Mouse (Mus musculus) intestine, embryonic 16.5 days (tissue): ENCODE data around the gene Tlcd1. TPM values are rescaled to one million over a fixed set of nuclear protein-coding genes. Genes with fewer than 3 reads are reported as not detected.

Source experiments
- ATAC-seq: fragments of 200-750 bp; cut with Nextera tagmentation; 2 replicates; pipeline ENCODE4 v1.8.0; 2017; ENCODE audit warnings: moderate TSS enrichment, moderate library complexity
- H3K27ac ChIP-seq: fragments of 300-500 bp; sonication (generic); 2 replicates; pipeline ENCODE4 v1.5.1; 2014; ENCODE audit warnings: mild to moderate bottlenecking, low read length
- H3K27me3 ChIP-seq: fragments of 300-500 bp; sonication (generic); replicated peaks from 2 replicates; pipeline ENCODE4 v1.6.1; 2014; ENCODE audit warnings: low read length, control low read depth, mixed read lengths; ENCODE audit not compliant: control insufficient read depth, insufficient read depth
- H3K36me3 ChIP-seq: fragments of 300-500 bp; sonication (generic); 2 replicates; pipeline ENCODE4 v1.6.1; 2014; ENCODE audit warnings: low read length, control low read depth; ENCODE audit not compliant: control insufficient read depth, insufficient read depth
- H3K4me1 ChIP-seq: fragments of 300-500 bp; sonication (generic); 2 replicates; pipeline ENCODE4 v1.6.1; 2014; ENCODE audit warnings: low read length, control low read depth, mixed read lengths; ENCODE audit not compliant: control insufficient read depth, insufficient read depth
- H3K4me2 ChIP-seq: fragments of 300-500 bp; sonication (generic); 2 replicates; pipeline ENCODE4 v1.6.1; 2014; ENCODE audit warnings: low read depth, low read length, control low read depth
- H3K4me3 ChIP-seq: fragments of 300-500 bp; sonication (generic); 2 replicates; pipeline ENCODE4 v1.5.1; 2014; ENCODE audit warnings: mild to moderate bottlenecking, low read length
- H3K9ac ChIP-seq: fragments of 300-500 bp; sonication (generic); 2 replicates; pipeline ENCODE4 v1.6.1; 2014; ENCODE audit warnings: low read depth, low read length
- H3K9me3 ChIP-seq: fragments of 300-500 bp; sonication (generic); 2 replicates; pipeline ENCODE4 v1.6.1; 2016; ENCODE audit warnings: low read length, control low read depth; ENCODE audit not compliant: control insufficient read depth
- WGBS: fragments of 180-500 bp; shearing (Covaris S2); extraction: QIAGEN DNeasy Blood & Tissue Kit; methylation state at CpG from one replicate; pipeline ENCODE4 v1.1.7; 2014; 5-methylcytosine and 5-hydroxymethylcytosine counted together
- polyA plus RNA-seq: library from polyadenylated mRNA; unstranded; fragments of >200 nt; fragmentation: Nextera tagmentation; extraction: Ambion mirVana; gene quantifications from 2 replicates; pipeline ENCODE4 v1.2.1, GENCODE M21; 2015

Tlcd1 gene
- polyA plus RNA-seq, 1 experiment from 2014 or later, result 44.2 TPM

DNA sequence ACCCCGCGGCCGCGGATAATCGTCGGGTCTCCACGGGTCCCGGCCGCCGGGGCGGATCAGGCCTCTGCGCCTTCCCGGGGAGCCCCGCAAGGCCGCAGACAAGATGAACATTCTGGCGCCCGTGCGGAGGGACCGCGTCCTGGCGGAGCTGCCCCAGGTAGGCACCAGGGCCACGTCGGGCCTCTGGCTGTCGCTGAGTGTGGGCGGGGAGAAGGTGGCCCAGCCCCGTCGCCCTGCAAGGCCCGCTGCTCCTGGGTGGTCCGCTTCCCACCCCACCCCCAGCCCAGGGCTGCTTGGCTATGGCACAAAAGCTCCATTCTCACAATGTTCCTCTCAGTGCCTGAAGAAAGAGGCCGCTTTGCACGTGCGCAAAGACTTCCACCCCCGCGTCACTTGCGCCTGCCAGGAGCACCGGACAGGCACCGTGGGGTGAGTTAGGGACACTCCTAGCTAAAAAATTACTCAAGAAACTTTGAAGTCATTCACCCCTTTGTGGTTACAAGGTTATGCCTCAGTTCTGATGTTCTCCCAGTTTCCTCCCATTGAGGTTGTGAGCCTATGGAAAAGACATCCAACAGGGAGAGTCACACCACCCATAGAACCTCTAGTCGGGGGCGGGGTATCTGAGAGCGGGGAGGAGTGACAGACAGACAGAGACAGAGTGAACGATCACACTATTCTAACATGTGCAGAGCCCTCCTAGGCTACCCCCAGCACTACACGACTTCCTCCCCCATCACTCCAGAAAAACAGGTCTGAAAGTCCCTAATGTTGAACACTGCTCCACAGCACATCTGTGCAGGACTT lies 12.9 kb downstream of the Tlcd1 start:
- peak overlapping the region; percentile 78 for H3K4me2 ChIP-seq
- no peaks in the 10 kb centered on the region for H3K9me3 ChIP-seq
- H3K4me3 ChIP-seq, result peak overlapping the region; percentile 73
- H3K9ac ChIP-seq, result peak overlapping the region; percentile 87
- H3K27ac ChIP-seq, result peak overlapping the region; percentile 97
- H3K4me1 ChIP-seq, result peaks cover 14% of the 10 kb centered on the region
- 1% methylated on average over 41 of the region's 42 CpGs for WGBS
- no peaks in the 10 kb centered on the region for H3K27me3 ChIP-seq
- H3K36me3 ChIP-seq, result 0 out of 2 replicates have a peak, but pooled peaks cover 7% of the 10 kb centered on the region
- peak; percentile 76 for ATAC-seq

DNA sequence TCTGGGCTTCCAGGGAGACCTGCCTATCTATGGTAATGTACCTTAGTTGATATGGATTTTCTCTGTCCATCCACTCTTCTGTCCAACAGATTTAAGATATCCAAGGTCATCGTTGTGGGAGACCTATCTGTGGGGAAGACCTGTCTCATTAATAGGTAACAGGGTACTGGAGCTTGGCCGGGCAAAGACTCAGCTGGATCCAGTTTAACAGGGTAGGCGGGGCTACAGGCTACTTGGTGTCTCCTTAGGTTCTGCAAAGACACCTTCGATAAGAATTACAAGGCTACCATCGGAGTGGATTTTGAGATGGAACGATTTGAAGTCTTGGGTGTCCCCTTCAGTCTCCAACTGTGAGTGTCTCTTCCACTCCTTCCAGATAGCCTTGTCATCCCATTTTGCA lies 13.5 kb downstream of the Tlcd1 start:
- H3K4me3 ChIP-seq, result peak overlapping the region; percentile 73
- no peaks in the 10 kb centered on the region for H3K27me3 ChIP-seq
- H3K4me2 ChIP-seq, result peak overlapping the region; percentile 78
- 0 out of 2 replicates have a peak, but pooled peaks cover 7% of the 10 kb centered on the region for H3K36me3 ChIP-seq
- H3K27ac ChIP-seq, result peak overlapping the region; percentile 97
- H3K4me1 ChIP-seq, result peaks cover 18% of the 10 kb centered on the region
- no peaks in the 10 kb centered on the region for H3K9me3 ChIP-seq
- WGBS, result 50% methylated on average over 6 of the region's 6 CpGs
- H3K9ac ChIP-seq, result peak overlapping the region; percentile 87; the same call in 1 of the 2 replicates
- ATAC-seq, result no peak

DNA sequence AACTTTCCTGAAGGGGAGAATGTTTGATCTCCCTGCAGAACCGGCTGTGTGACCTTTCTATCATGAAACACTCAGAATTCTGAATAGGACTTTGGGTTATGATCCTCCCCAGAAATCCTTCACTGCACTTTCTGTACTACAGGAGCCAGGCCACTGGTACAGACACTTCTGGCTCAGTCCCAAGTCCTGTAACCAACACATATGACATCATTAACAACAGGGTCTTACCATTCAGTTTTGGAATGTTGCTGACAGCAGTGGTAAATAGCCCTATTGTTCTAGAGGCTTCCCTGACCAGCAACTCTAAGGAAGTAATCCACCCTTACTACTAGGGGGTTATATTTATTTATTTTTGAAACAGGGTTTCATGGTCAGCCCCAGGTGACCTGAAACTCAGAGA lies 16.6 kb downstream of the Tlcd1 start, which contains the start of gene Proca1:
Gene Proca1, plus strand, starts transcription at position 280 of the 400 bp plus-strand sequence.
- Histone ChIP-seq H3K4me2 (peak within 1 kb of the TSS; percentile 67; the same call in 1 of the 2 replicates), H3K36me3 (0 out of 2 replicates have a peak, but pooled peaks cover 7% of the 10 kb centered on the region), H3K4me1 (peaks cover 21% of the 10 kb centered on the region), H3K9me3 (no peaks in the 10 kb centered on the region), H3K27me3 (no peaks in the 10 kb centered on the region), H3K9ac (peak within 1 kb of the TSS; percentile 58; the same call in 1 of the 2 replicates), H3K4me3 (peak within 1 kb of the TSS; percentile 57), H3K27ac (no peak within 1 kb of the TSS)
- ATAC-seq, result no peak
- WGBS, result 71% methylated on average over 1 of the region's 1 CpGs

DNA sequence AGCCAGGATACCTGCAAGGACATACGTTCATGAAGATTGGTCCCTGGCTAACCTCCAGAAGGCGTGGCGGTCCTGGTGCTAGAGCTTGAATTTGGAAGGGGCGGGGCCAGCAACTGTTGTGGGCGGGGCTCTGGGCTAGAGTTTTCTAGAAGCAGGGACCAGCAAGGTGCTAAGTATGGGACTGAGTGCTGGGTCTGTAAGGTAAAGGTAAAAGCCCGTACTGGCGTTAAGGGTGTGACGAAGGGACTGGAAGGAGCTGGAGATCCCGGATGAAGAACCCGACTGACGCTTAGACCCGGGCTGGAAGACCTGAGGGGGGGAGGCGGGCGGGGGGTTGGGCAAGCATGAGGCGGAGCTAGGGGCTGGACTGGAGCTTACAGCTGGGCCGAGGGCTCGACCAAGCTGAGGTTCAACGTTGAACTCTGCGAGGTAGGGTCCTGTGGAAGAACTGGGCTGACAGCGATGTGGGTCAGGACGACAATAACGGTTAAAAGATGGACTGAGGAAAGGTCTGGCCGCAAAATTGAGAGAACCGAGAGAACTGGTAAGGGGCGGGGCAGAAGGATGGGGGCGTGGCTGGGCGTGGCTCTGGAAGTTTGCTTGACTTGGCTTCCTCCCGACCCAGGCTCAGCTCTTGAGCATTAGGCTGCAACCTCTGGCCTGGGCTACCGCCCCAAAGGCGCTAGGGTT lies 18.0 kb downstream of the Tlcd1 start:
- Histone ChIP-seq H3K9me3 (no peaks in the 10 kb centered on the region), H3K4me3 (peak overlapping the region; percentile 57), H3K27ac (no peak overlapping the region), H3K9ac (peak overlapping the region; percentile 58), H3K36me3 (0 out of 2 replicates have a peak, but pooled peaks cover 7% of the 10 kb centered on the region), H3K4me2 (peak overlapping the region; percentile 67), H3K27me3 (no peaks in the 10 kb centered on the region), H3K4me1 (peaks cover 20% of the 10 kb centered on the region)
- ATAC-seq, result peak; percentile 80
- 2% methylated on average over 30 of the region's 30 CpGs for WGBS

DNA sequence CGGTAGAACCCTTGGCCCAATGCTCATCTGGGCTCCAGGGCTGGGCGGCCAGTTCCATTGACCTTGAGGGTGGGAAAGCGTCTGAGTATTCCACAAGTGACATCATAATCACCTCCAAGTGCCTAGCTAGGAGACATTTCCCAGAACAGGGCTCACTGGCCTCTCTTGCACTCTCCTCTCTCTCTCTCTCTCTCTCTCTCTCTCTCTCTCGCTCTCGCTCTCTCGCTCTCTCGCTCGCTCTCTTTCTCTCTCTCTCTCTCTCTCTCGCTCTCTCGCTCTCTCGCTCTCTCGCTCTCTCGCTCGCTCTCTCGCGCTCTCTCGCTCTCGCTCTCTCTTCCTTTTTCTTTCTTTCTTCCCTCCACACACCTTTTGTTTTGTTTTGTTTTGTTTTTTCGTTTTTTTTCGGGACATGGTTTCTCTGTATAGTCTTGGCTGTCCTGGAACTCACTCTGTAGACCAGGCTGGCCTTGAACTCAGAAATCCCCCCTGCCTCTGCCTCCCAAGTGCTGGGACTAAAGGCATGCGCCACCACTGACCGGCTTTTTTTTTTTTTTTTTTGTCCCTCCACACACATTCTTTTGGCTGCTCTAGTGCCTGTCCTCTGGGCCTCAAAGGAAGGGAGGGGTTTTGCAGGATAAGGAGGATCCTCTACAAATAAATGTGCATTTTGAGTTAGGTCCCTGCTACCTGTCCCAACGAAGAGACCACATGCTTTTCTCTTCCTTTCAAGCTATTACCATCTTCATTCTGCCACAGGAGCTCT lies 18.8 kb downstream of the Tlcd1 start:
- WGBS, result 57% methylated on average over 23 of the region's 23 CpGs
- peak overlapping the region; percentile 58 for H3K9ac ChIP-seq
- H3K9me3 ChIP-seq, result no peaks in the 10 kb centered on the region
- H3K36me3 ChIP-seq, result 0 out of 2 replicates have a peak, but pooled peaks cover 7% of the 10 kb centered on the region
- peak overlapping the region; percentile 57 for H3K4me3 ChIP-seq
- no peak for ATAC-seq
- H3K27me3 ChIP-seq, result no peaks in the 10 kb centered on the region
- peaks cover 13% of the 10 kb centered on the region for H3K4me1 ChIP-seq
- H3K27ac ChIP-seq, result no peak overlapping the region
- H3K4me2 ChIP-seq, result peak overlapping the region; percentile 67

DNA sequence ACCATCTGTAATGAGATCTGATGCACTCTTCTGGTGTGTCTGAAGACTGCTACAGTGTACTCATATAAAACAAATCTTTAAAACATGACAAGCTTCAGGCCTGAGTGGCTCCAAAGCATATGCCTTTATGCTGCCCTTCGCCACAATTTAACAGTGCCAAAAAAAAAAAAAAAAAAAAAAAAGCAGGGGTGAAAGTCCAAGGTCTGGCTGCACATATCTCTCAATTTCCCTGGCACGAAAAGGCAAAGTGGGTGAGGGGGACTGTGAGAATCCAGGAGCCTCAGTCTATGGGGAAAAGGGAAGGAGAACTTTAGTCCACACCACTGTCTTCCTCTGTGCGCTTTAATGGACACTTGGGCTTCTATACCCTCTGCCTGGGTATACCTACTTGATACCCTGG lies 25.9 kb downstream of the Tlcd1 start:
- no peak for ATAC-seq
- no peak overlapping the region for H3K4me3 ChIP-seq
- H3K4me2 ChIP-seq, result no peak overlapping the region
- WGBS, result 67% methylated on average over 3 of the region's 3 CpGs
- H3K27me3 ChIP-seq, result no peaks in the 10 kb centered on the region
- H3K9ac ChIP-seq, result no peak overlapping the region
- peaks cover 14% of the 10 kb centered on the region for H3K4me1 ChIP-seq
- peaks cover 3% of the 10 kb centered on the region; the same call in 1 of the 2 replicates for H3K36me3 ChIP-seq
- H3K9me3 ChIP-seq, result no peaks in the 10 kb centered on the region
- no peak overlapping the region for H3K27ac ChIP-seq

DNA sequence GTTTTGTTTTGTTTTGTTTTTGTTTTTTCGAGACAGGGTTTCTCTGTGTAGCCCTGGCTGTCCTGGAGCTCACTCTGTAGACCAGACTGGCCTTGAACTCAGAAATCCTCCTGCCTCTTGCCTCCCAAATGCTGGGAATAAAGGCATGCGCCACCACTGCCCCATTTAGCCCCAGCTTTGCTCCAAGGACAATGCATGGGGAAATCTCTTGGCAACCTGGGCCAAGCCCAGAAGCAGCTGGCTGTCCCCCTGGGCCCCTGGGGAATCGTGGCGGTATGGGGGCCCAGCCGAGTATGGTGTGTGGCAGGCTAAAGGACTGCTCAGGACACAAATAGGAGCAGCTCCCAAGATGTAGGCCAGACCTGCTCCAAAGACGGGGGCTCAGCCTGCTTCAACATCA lies 27.8 kb downstream of the Tlcd1 start:
- WGBS, result 72% methylated on average over 6 of the region's 6 CpGs
- no peak for ATAC-seq
- peaks cover 3% of the 10 kb centered on the region; the same call in 1 of the 2 replicates for H3K36me3 ChIP-seq

DNA sequence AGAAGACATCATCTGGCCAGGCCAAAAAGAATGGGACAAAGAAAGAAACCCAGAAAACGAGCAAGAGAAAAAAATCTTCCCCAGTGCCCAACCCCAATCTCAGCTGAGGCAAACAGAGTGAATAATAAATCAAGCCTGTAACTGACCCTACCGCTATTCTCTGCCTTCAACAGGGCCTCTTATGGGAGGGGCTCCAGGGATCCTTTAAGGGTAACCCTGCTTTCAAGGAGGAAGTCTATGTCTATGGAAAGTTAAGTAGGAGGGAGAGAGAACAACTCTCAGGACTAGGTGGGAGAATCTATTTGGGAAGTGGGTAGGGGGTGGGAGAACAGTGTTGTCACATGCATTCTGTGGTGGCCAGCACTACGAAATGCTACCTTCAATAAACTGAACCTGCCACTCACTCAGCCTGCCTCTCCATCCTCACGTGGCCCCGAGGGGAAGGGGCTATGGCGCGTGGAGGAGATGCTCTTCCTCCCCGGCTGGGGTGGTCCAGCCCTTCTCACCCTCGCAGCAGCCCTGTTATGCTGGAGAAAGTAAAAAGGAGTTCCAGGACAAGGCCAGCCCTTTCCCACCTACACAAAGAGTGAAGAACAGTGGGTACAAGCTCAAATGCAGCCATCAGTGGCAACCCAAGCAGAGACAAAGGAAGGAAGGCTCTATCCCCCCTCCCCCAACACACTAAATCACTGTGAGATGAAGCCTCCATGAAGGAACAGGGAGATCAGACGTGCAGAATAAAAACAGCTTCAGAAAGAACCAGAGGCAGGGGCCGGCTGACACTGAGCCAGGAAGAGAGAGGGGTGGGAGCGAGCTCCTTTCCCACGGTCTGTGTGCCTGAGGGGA lies 29.1 kb downstream of the Tlcd1 start:
- peaks cover 12% of the 10 kb centered on the region for H3K36me3 ChIP-seq
- no peak overlapping the region for H3K27ac ChIP-seq
- 0 out of 2 replicates have a peak, but pooled peaks have one; percentile 55 for ATAC-seq
- H3K27me3 ChIP-seq, result no peaks in the 10 kb centered on the region
- no peak overlapping the region for H3K4me2 ChIP-seq
- WGBS, result 56% methylated on average over 13 of the region's 13 CpGs
- no peak overlapping the region for H3K4me3 ChIP-seq
- H3K9ac ChIP-seq, result no peak overlapping the region
- H3K9me3 ChIP-seq, result no peaks in the 10 kb centered on the region
- H3K4me1 ChIP-seq, result peaks cover 14% of the 10 kb centered on the region

More for the DNA sequence above, 27.8 kb downstream of the Tlcd1 start:
- Histone ChIP-seq H3K4me3 (no peak overlapping the region), H3K4me1 (peaks cover 14% of the 10 kb centered on the region), H3K27me3 (no peaks in the 10 kb centered on the region), H3K9ac (no peak overlapping the region), H3K4me2 (no peak overlapping the region), H3K9me3 (no peaks in the 10 kb centered on the region), H3K27ac (no peak overlapping the region)
